Mouse (Mus musculus) kidney, adult 2 months (tissue): Measurements from ENCODE around the gene Kdm1a.

Source experiments
- CTCF ChIP-seq: fragments of 200-500 bp; conservative IDR thresholded peaks from 2 replicates; pipeline ENCODE4 v1.5.1; 2011; ENCODE audit warnings: low read depth, mild to moderate bottlenecking, control low read depth, low read length, moderate library complexity, mixed read lengths; ENCODE audit not compliant: insufficient read depth, insufficient read length
- POLR2A ChIP-seq: fragments of 200-500 bp; IDR thresholded peaks from one replicate; pipeline ENCODE4 v1.6.1; 2011; ENCODE audit warnings: low read depth, low read length, control low read depth

GRCm38 (mm10) chr4:136519866-136520265, 82.7 kb downstream of the Kdm1a start:
- TF ChIP-seq CTCF (no peak), POLR2A (no peak)
